Mouse (Mus musculus) bone marrow, adult 2 months (tissue): Measurements from ENCODE around the gene Hist1h1c. TPM values are rescaled to one million over a fixed set of nuclear protein-coding genes. Genes with fewer than 3 reads are reported as not detected.

Source experiments
- H3K27ac ChIP-seq: fragments of 200-500 bp; 2 replicates; pipeline ENCODE4 v1.5.1; 2012; ENCODE audit warnings: low read depth, mild to moderate bottlenecking, control low read depth, inconsistent platforms, low read length; ENCODE audit not compliant: control insufficient read depth, poor library complexity, insufficient read depth
- H3K4me1 ChIP-seq: fragments of 200-500 bp; 2 replicates; pipeline ENCODE4 v1.6.1; 2011; ENCODE audit warnings: low read length; ENCODE audit not compliant: control insufficient read depth, insufficient read depth
- H3K4me3 ChIP-seq: fragments of 200-500 bp; replicated peaks from 2 replicates; pipeline ENCODE3; 2011; ENCODE audit warnings: mild to moderate bottlenecking, low read depth, low read length, control low read depth; ENCODE audit not compliant: control insufficient read depth
- CTCF ChIP-seq: fragments of 200-500 bp; IDR thresholded peaks from 2 replicates; pipeline ENCODE4 v1.5.1; 2011; ENCODE audit warnings: low read length, control low read depth; ENCODE audit not compliant: control insufficient read depth, insufficient read depth
- POLR2A ChIP-seq: fragments of 200-500 bp; IDR thresholded peaks from 2 replicates; pipeline ENCODE4 v1.6.1; 2011; ENCODE audit warnings: low read depth, mild to moderate bottlenecking, control low read depth, low read length, borderline replicate concordance; ENCODE audit not compliant: control insufficient read depth
- WGBS: fragments of 180-500 bp; shearing (Covaris S2); methylation state at CpG from one replicate; pipeline ENCODE4 v1.1.7; 2018; 5-methylcytosine and 5-hydroxymethylcytosine counted together
- polyA plus RNA-seq: library from polyadenylated mRNA; stranded (reverse); fragments of >200 nt; gene quantifications from 2 replicates; pipeline ENCODE4 v1.2.4, GENCODE M21; 2011; ENCODE audit warnings: low replicate concordance; ENCODE audit not compliant: missing spikeins, insufficient read depth, insufficient read length

Hist1h1c gene
- polyA plus RNA-seq, result 78.9 and 108 TPM in 2 replicates

DNA sequence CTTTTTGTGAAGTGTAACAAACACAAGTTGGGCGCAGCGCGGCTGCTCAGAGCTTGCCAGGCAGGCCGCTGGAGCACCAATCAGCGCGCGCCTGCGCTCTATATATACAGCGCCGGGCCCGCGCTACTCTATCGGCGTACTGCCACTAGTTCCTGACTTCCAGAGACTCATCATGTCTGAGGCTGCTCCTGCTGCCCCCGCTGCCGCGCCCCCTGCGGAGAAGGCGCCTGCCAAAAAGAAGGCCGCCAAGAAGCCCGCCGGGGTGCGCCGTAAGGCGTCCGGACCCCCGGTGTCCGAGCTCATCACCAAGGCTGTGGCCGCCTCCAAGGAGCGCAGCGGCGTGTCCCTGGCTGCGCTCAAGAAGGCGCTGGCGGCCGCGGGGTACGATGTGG, at the start of gene Hist1h1c:
Gene Hist1h1c, plus strand, starts transcription at position 132 of the 392 bp plus-strand sequence.
- 0 out of 2 replicates have a peak, but pooled peaks have one; percentile 6 for TF ChIP-seq CTCF
- TF ChIP-seq POLR2A, result peak; percentile 99
- WGBS, result under 1% methylated on average over 38 of the region's 38 CpGs
- Histone ChIP-seq H3K4me3 (peak within 1 kb of the TSS; percentile 67), H3K4me1 (no peaks in the 10 kb centered on the region; the same call in 1 of the 2 replicates), H3K27ac (peak within 1 kb of the TSS; percentile 98)

GRCm38 (mm10) chr13:23688956-23689355, 49.7 kb upstream of the Hist1h1c start:
- WGBS, result 84% methylated on average over 2 of the region's 2 CpGs
- Histone ChIP-seq H3K4me1 (peaks cover 1% of the 10 kb centered on the region; the same call in 1 of the 2 replicates), H3K27ac (no peak overlapping the region), H3K4me3 (no peak overlapping the region)
- TF ChIP-seq CTCF (no peak), POLR2A (no peak)

DNA sequence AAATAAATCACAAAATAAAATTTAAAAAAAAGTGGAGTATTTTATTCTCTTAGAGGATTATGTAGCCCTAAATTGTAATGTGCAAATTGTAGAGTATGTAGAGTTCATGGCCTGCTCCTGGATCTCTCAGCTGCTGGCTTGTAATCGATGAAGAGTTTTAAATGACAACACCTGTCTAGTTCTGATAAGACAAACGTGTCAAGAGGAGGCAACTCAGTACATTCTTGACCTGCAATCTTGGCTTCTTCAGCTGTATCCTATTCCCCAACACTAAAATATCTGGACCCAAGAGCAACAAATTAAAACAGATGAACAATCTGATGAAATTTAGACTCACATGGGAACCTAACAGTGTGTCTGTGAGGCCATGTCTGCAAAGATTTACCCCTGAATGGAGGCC, 49.1 kb upstream of the Hist1h1c start:
- Histone ChIP-seq H3K4me3 (no peak overlapping the region), H3K4me1 (peaks cover 1% of the 10 kb centered on the region; the same call in 1 of the 2 replicates), H3K27ac (no peak overlapping the region)
- TF ChIP-seq CTCF (no peak), POLR2A (no peak)
- 64% methylated on average over 2 of the region's 2 CpGs for WGBS

DNA sequence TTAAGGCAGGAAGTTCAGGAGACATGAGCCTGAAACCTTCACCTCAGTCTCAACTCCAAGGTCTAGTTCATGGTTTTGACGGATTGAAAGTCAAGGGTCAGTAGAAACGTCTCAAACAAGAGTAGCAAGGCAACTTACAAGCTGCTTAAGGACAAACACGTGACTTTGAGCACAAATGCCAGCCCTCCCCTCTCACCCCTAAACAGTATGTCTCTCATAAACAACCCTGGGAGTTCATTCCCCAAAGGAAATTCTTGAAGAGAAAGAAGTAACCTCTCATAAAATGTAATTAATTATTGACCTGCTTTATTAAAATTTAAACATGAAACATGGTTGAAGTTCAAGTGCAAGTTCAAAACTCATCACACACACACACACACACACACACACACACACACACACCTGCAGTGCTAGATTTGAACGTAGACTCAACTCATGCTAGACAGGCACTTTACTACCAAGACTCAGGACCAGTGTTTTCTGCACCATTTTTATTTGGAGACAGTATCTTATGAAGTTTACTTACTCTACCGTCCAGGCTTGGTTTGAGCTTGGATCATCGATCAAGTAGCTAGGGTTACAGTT, 44.7 kb upstream of the Hist1h1c start:
- TF ChIP-seq CTCF (no peak), POLR2A (no peak)
- Histone ChIP-seq H3K4me3 (no peak overlapping the region), H3K27ac (no peak overlapping the region), H3K4me1 (peaks cover 1% of the 10 kb centered on the region; the same call in 1 of the 2 replicates)
- 83% methylated on average over 6 of the region's 6 CpGs for WGBS

DNA sequence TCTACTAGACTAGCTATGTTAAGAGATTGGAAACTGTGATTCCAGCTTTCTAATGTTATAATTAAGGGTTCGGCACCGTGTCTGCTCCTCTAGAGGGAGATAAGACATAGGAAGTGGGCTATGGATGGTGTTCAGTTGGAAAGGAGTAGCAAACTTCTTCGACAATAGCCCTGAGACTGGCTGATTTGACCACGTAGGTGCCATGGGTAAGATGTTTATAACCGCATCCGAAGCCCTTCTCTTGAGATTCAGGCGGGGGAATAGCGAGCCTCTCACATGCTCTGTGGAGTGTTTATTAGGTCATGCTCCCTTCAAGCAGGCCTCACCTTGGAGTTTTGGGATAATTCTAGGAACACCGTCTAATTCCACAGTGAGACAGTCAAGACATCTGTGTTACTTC, 43.7 kb upstream of the Hist1h1c start:
- 85% methylated on average over 9 of the region's 9 CpGs for WGBS
- no peak overlapping the region for H3K4me3 ChIP-seq
- no peak overlapping the region for H3K27ac ChIP-seq
- TF ChIP-seq POLR2A (no peak), CTCF (no peak)
- H3K4me1 ChIP-seq, result no peaks in the 10 kb centered on the region

GRCm38 (mm10) chr13:23695514-23695913, 43.1 kb upstream of the Hist1h1c start, which contains the start of gene Hist1h1t:
Gene Hist1h1t (plus strand): TSS chr13:23695814.
- H3K4me3 ChIP-seq, result no peak within 1 kb of the TSS
- TF ChIP-seq CTCF (no peak), POLR2A (no peak)
- 70% methylated on average over 13 of the region's 13 CpGs for WGBS
- H3K4me1 ChIP-seq, result no peaks in the 10 kb centered on the region
- H3K27ac ChIP-seq, result peak within 1 kb of the TSS; percentile 14

DNA sequence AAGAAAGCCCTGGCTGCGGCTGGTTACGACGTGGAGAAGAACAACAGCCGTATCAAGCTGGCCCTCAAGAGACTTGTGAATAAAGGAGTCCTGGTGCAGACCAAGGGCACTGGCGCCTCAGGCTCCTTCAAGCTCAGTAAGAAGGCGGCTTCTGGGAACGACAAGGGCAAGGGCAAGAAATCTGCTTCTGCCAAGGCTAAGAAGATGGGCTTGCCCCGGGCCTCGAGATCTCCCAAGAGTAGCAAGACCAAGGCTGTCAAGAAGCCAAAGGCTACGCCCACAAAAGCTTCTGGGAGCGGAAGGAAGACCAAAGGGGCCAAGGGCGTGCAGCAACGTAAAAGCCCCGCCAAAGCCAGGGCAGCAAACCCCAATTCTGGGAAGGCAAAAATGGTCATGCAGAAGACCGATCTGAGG, 42.5 kb upstream of the Hist1h1c start:
- WGBS, result 42% methylated on average over 15 of the region's 15 CpGs
- no peak overlapping the region for H3K4me3 ChIP-seq
- H3K4me1 ChIP-seq, result no peaks in the 10 kb centered on the region; the same call in 1 of the 2 replicates
- H3K27ac ChIP-seq, result peak overlapping the region; percentile 14
- no peak for TF ChIP-seq POLR2A
- no peak for TF ChIP-seq CTCF

GRCm38 (mm10) chr13:23697491-23698299, 40.9 kb upstream of the Hist1h1c start:
- Histone ChIP-seq H3K4me3 (peak overlapping the region; percentile 62), H3K4me1 (no peaks in the 10 kb centered on the region; the same call in 1 of the 2 replicates), H3K27ac (peak overlapping the region; percentile 95)
- under 1% methylated on average over 32 of the region's 32 CpGs for WGBS
- peak; percentile 61 for TF ChIP-seq CTCF
- TF ChIP-seq POLR2A, result no peak
